Mouse (Mus musculus) right cerebral cortex, adult 18-20 months (tissue): Measurements from ENCODE around the gene Rpl19.

Source experiments
- DNase-seq: peaks from one replicate; pipeline ENCODE4 v3.0.0; 2022; ENCODE audit warnings: mixed read lengths

Gene Rpl19

DNA sequence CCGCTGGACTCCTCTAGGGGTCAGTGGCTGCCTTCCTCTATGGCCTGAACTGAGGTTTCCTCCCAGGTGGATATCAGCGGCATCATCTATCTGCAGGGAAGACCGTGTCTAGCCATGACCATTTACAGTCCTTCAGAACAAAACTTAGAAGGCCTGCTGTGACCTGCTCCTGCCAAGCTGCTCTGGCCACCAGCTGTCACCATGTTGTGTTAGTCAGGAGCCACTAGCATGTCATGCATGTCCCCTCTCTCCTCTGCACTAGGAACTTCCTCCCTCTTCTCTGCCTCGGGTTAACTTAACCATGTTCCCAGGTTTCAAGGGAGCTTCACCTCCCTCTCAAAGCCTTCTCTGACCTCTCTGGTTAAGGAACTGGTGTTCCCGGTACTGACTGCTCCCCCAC is 26.8 kb upstream of the Rpl19 start:
- DNase-seq, result no peak

GRCm38 (mm10) chr11:98000378-98001140 is 26.0 kb upstream of the Rpl19 start:
- DNase-seq, result no peak

DNA sequence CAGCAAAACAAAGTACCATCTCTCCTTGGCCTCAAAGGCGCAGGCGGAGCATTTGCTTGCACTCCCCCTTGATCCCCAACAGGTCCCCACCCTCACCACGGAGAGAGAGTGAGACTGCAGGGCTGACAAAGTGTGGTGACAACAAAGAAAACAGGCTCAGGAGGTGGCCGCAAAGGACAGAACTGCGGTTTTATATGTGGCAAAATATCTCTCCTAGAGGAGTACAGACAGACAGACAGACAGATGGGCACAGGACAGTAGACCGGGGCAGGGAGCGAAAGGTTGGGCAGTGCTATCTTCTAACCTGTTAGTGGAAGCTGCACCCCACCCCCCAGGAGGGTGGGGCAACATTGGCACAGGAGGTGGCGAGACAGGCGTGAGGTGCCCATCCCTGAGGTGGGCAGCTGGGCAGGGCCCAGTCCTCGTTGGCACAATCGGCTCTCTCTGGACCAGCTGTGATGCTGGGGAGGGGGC is 25.1 kb upstream of the Rpl19 start:
- no peak for DNase-seq

- DNase-seq, result no peak
Observed at GRCm38 (mm10) chr11:98001986-98002385, 24.5 kb upstream of the Rpl19 start.

DNA sequence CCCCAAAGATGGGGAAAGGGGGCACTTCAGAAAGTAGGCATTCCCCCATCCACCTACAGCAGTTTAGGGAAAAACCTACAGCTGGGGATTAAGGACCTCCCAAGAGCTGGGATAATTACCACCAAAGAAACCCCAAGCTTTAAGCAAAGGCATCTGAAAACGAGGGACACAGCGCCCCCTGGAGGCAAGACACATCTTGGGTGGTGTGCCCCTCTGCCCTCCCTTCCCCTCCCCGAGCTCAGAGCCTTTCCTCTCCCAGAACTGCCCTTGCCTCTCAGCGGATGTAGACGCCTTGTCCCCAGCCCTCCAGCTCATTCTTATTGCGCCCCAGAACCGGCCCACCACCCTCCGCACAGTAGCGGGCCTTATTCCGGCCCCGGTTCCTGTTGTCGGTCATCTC is 23.9 kb upstream of the Rpl19 start:
- DNase-seq, result no peak

DNA sequence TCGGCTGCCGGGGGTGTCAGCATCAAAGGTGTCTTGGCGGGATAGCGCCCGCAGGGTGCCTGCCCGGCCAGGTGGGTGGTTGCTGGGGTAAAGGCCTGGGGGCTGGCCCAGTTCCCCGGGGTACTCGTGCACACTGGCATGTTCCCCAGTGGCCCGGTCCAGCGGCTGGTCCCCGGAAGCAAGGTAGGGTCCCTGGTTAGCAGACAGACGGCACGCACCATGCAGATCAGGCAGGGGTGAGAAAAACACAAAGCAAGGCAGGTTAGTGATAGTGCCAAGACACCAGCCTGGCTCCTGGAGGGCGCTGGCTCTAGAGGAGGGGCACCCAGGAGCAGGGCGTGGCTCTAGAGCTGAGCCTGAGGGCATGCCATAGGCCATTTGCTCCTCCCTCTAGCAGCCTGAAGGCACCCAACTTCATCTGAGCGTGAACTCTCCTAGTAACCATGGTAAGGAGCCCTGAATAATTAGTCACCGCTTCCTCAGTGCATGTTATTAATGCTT is 23.3 kb upstream of the Rpl19 start:
- no peak for DNase-seq

DNA sequence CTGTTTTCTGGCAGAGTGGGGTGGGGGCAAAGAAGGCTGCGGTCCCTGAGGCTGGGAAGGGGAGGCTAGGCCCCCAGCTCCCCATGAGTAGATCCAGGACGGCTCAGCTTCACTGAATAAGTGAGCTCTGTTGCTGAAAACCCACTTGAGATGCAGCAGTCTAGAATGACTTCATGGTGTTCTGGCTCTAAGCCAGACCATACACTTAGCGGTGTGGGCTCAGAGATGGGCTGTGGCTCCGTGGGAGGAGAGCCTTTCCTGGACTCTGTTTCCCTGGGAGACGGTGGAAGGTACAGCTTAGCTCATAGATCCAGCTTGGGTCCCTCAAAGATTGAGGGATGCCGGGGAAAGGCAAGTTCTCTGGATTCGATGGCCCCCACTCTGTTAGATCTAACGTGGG is 22.3 kb upstream of the Rpl19 start:
- peak; percentile 84 for DNase-seq

- no peak for DNase-seq
Observed at GRCm38 (mm10) chr11:98005076-98005475, 21.4 kb upstream of the Rpl19 start.

DNA sequence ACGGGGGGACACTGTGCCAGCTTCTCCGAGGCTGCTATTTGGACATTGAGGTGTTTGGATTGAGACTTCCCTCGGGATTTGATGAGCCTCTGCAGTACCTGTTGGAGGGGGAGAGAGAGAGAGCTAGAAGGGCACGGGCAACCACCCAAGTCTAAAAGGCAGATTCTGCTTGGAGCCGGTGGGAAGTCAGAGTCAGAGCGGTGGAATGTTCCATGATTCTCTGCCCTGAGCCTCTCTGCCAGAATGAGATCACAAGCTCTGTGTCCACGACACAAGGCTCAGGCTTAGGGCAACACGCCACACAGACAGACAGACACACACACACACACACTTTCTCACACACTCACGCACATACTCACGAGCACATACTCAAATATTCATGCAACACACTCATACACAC is 20.8 kb upstream of the Rpl19 start:
- DNase-seq, result no peak

DNA sequence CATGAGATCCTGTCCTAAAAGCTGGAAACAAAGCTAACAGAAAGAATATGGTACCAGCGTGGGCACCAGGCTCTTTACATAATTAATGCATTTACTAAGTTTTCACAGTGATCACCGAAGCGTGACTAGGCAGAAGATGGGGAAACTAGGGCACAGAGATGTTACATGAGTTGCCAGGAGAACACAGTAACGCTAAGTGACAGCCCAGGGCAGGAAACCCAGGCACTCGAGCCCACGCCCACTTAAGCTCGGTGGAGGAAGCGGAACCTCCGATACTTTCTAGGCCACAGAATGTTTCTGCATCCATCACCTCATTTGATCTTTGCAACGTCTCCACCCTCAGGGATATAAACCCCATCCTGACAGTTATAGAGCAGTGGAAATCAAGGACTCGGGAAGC is 18.4 kb upstream of the Rpl19 start:
- DNase-seq, result no peak

- DNase-seq, result peak; percentile 82
Observed at GRCm38 (mm10) chr11:98011716-98012115, 14.8 kb upstream of the Rpl19 start.

DNA sequence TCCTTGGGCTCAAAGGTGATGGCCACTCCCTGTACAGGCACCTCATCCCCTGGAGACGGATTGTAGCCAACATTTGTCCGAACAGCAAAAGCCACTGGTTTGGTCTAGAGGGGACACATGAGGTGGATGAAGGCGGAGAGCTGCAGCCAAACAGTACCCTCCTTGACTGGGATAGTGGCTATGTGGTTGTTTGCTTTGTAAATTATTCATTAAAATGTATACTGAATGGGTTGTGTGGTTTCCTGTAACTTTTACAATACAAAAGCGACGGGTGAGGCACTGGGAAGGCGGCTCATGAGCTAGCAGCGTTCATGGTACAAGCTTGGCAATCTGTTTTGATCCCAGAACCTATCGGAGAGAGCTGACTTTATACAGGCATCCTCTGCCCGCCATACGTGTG is 13.7 kb upstream of the Rpl19 start:
- DNase-seq, result no peak

GRCm38 (mm10) chr11:98016177-98016576 is 10.3 kb upstream of the Rpl19 start:
- no peak for DNase-seq

DNA sequence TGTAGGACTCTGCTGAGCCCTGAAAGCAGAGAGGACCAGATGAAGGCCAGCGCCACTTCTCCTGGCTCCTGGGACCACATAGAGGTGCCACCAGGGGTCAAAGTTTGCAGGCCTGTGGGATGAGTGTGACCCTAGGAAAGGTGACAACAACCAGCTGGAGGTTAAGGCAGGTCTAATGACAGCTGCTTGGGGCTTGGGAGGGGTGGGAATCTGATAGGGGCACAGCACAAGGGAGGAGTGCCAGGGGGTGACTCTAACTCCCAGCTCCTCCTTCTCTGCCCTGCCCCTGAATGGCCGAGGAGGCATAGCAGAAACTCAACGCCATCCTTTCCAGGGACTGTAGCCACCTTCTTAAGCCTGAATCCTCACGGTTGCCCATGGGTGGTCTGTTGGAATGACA is 9.7 kb upstream of the Rpl19 start:
- DNase-seq, result no peak

DNA sequence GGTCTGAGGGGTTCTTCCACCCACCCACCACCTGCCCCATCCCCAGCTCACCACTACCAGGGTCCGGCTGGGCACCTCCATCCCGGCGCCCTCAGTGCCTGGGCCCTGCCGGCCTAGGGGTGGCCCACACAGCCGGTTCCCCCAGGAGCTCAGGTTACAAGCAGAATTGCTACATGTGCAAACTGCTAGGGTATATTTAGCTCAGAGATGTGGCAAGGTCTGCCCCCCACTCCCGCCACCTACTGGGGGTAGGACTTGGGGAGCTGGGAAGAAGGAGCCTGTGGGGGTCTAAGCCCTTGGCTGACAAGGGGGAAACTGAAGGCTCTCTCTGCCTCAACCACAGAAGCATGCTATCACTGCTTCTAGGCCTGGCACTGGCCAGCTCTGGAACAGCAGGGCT is 8.3 kb upstream of the Rpl19 start:
- no peak for DNase-seq

DNA sequence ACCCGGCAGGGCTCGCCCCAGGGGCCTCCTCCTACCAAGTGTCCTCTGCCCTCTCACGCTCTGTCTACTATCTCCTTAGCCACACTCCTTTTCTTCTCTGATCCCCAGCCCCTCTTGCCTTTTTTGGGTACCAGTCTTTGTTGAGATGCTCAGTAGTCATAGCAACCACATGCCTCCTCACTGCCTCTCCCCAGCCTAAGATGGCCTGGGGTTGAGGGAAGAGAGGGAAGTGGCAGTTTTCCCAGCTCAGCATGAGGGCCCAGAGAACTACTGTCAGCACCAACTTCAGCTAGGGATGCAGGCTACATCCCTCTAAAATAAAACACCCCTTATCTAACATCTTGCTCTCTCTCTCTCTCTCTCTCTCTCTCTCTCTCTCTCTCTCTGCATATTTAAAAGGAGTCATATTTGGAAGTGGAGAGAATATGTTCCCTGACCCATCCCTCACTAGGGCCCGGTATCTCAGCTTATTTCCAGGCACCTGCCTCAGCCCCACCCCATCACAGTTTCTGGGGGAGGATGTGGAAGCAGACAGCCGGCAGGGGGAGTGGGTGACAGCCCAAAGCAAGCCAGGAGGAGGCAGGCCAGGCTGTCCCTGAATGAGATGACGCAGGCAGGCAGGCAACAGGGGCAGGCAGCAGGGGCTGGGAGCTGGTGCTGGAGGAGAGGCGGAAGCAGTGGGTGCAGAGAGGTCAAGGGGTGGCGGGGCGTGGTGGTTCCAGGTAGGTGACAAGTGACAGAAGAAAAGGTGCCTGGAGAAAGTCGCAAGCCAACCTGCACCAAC is 7.5 kb upstream of the Rpl19 start:
- peak; percentile 93 for DNase-seq

GRCm38 (mm10) chr11:98019883-98020610 is 6.5 kb upstream of the Rpl19 start:
- no peak for DNase-seq

GRCm38 (mm10) chr11:98020710-98021109 is 5.8 kb upstream of the Rpl19 start:
- DNase-seq, result no peak

GRCm38 (mm10) chr11:98021118-98021517 is 5.4 kb upstream of the Rpl19 start:
- DNase-seq, result no peak

GRCm38 (mm10) chr11:98021565-98022252 is 4.8 kb upstream of the Rpl19 start:
- DNase-seq, result peak; percentile 75

DNA sequence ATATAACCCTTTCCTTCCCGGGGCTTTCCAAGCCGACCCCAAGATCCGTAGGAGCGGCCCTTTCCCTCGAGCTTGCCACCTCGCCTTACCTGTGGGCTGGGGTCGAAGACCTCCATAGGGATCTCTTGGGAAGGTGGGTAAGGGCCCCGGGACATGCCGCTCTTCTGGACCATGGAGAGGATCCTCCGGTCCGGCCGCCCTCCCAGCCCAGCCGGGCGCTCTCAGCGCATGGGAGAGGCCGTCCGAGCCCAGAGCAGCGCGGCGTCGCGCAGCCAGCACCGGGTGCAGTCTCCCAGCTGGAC is 4.3 kb upstream of the Rpl19 start:
- no peak for DNase-seq

DNA sequence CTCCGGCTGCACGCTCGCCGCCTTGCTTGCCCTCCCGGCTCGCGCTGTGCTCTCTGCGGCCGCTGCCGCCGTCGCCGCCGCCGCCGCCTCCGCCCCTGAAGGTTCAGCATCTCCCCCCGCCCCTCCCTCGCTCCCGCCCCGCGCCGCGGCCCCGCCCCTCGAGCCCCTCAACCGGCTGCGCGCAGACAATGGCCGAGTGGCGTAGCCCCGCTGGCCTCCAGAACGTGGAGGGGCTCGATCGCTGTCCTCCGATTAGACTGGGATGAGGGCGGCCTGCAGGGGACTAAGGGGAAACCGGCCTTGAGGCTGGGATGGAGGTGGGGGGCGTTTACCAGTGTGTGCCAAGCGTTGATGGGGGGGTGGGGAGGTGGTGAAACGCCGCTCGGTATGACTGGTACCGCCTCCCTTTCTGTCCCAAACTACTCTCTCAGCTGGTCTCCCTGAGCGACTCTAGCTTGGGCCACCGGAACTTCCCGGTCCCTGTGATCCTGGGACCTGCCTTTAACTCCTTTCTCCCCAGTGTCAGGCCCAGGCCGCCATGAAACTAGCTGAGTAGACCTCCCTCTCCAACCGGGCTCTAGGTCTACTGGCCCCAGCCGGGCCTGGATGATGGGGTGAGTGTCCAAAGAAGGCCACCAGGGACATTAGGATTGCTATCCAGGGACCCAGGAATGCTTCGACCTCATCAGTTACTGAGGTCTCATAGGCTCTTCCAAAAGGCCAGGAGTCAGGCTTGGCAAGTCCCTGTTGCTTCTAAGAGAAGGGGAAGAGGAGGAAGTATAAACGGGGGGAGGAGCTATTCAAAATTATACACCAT is 3.7 kb upstream of the Rpl19 start, which contains the start of gene Cacnb1:
Gene Cacnb1 (minus strand): TSS at position 480 of the 817 bp plus-strand sequence.
- DNase-seq, result no peak
